Mouse (Mus musculus): Measurements from ENCODE around the gene Slc8b1. TPM values are rescaled to one million over a fixed set of nuclear protein-coding genes. Genes with fewer than 3 reads are reported as not detected.

The Slc8b1 gene
- total and polyA plus RNA-seq, 3 experiments = 2.7 to 5.9 TPM; not detected in 1

- Histone ChIP-seq H3K27me3 (ENCODE audit: control insufficient read depth in 1 of 2, insufficient read depth in 2 of 2, low read length in 2 of 2) (no peaks in the 10 kb centered on the region), H3K79me2 (ENCODE audit: control insufficient read depth, insufficient read depth, low read length, poor library complexity) (peaks cover 3% of the 10 kb centered on the region), H3K9me3 (replicated peaks; ENCODE audit: insufficient read depth, low read length) (no peaks in the 10 kb centered on the region), H3K4me3 (ENCODE audit: control insufficient read depth in 1 of 2, insufficient read depth in 1 of 2, low read depth in 2 of 2, low read length in 2 of 2) (peak overlapping the region; percentile 0 to 29; a peak in 2 of 4 replicates), H3K4me1 (ENCODE audit: control insufficient read depth in 1 of 2, insufficient read depth in 2 of 2, low read length in 2 of 2) (peaks cover 13 to 20% of the 10 kb centered on the region in 2 experiments), H3K9ac (ENCODE audit: control insufficient read depth, low read depth, low read length, poor library complexity, severe bottlenecking) (peak overlapping the region; percentile 42), H3K36me3 (ENCODE audit: control insufficient read depth in 1 of 2, insufficient read depth in 2 of 2, low read length in 2 of 2) (peaks cover 0 to 25% of the 10 kb centered on the region in 2 experiments; a peak in 3 of 4 replicates), H3K27ac (ENCODE audit: control insufficient read depth, low read depth, low read length) (peak overlapping the region; percentile 77)
- DNase-seq (ENCODE audit: low read depth, low spot score) = peak; percentile 90
- TF ChIP-seq RCOR1 (IDR thresholded peaks at IDR 0.05; ENCODE audit: low read depth, low read length) (0 out of 2 replicates have a peak, but pooled peaks have one; percentile 39), SIN3A (IDR thresholded peaks at IDR 0.05; ENCODE audit: low read length) (peak; percentile 88), E2F4 (IDR thresholded peaks at IDR 0.05; ENCODE audit: borderline replicate concordance, low read depth, low read length) (no peak), KAT2A (conservative IDR thresholded peaks at IDR 0.05; ENCODE audit: low read depth, low read length) (no peak), EP300 (IDR thresholded peaks at IDR 0.05; ENCODE audit: low read depth in 1 of 2, low read length in 2 of 2) (peak; percentile 48 to 61), JUND (IDR thresholded peaks at IDR 0.05; ENCODE audit: low read depth, low read length) (no peak), NELFE (IDR thresholded peaks at IDR 0.05; ENCODE audit: low read depth, low read length) (no peak), MYB (IDR thresholded peaks at IDR 0.05; ENCODE audit: low read depth, low read length) (no peak), ETS1 (IDR thresholded peaks at IDR 0.05; ENCODE audit: low read depth, low read length) (peak; percentile 69; the same call in 1 of the 2 replicates), SMC3 (IDR thresholded peaks at IDR 0.05; ENCODE audit: low read depth, low read length) (peak; percentile 44), CHD2 (IDR thresholded peaks at IDR 0.05; ENCODE audit: low read length) (no peak), GATA1 (IDR thresholded peaks at IDR 0.05; ENCODE audit: low read depth, low read length) (peak; percentile 81), POLR2AphosphoS5 (IDR thresholded peaks at IDR 0.05; ENCODE audit: borderline replicate concordance, low read depth, low read length) (no peak), POLR2A (IDR thresholded peaks at IDR 0.05; ENCODE audit: control insufficient read depth in 1 of 2, insufficient read depth in 1 of 2, low read depth in 1 of 2, low read length in 2 of 2, poor library complexity in 1 of 2) (no peak; a peak in 1 of 4 replicates), MEF2A (IDR thresholded peaks at IDR 0.05; ENCODE audit: extremely low read depth, insufficient replicate concordance, low read depth, low read length, poor library complexity, severe bottlenecking) (no peak), UBTF (IDR thresholded peaks at IDR 0.05; ENCODE audit: borderline replicate concordance, insufficient read depth, low read depth, low read length) (no peak), TCF12 (IDR thresholded peaks at IDR 0.05; ENCODE audit: low read depth, low read length) (0 out of 2 replicates have a peak, but pooled peaks have one; percentile 50), ZC3H11A (IDR thresholded peaks at IDR 0.05; ENCODE audit: low read depth, low read length) (peak; percentile 13; the same call in 1 of the 2 replicates), HCFC1 (IDR thresholded peaks at IDR 0.05; ENCODE audit: low read depth, low read length) (no peak; the same call in 1 of the 2 replicates), USF2 (IDR thresholded peaks at IDR 0.05; ENCODE audit: borderline replicate concordance in 1 of 2, insufficient read depth in 1 of 2, low read depth in 1 of 2, low read length in 2 of 2) (no peak), USF1 (IDR thresholded peaks at IDR 0.05; ENCODE audit: low read depth, low read length) (no peak), CHD1 (IDR thresholded peaks at IDR 0.05; ENCODE audit: low read depth, low read length) (no peak), MYC (IDR thresholded peaks at IDR 0.05; ENCODE audit: low read depth, low read length) (peak; percentile 63; the same call in 1 of the 2 replicates), MXI1 (IDR thresholded peaks at IDR 0.05; ENCODE audit: low read depth, low read length) (peak; percentile 80), BHLHE40 (IDR thresholded peaks at IDR 0.05; ENCODE audit: borderline replicate concordance, low read depth, low read length) (peak; percentile 60), RAD21 (IDR thresholded peaks at IDR 0.05; ENCODE audit: low read depth, low read length) (peak; percentile 28; the same call in 1 of the 2 replicates), TBP (IDR thresholded peaks at IDR 0.05; ENCODE audit: low read depth, low read length) (peak; percentile 39; the same call in 1 of the 2 replicates), ZKSCAN1 (IDR thresholded peaks at IDR 0.05; ENCODE audit: low read depth, low read length) (no peak), ELF1 (IDR thresholded peaks at IDR 0.05; ENCODE audit: low read depth, low read length) (no peak), TAL1 (IDR thresholded peaks at IDR 0.05; ENCODE audit: low read length) (peak; percentile 47), ZMIZ1 (IDR thresholded peaks at IDR 0.05; ENCODE audit: low read depth, low read length) (no peak), GABPA (IDR thresholded peaks at IDR 0.05; ENCODE audit: low read depth, low read length) (no peak), MAFK (IDR thresholded peaks at IDR 0.05; ENCODE audit: borderline replicate concordance, low read depth, low read length) (no peak; the same call in 1 of the 2 replicates), MAX (IDR thresholded peaks at IDR 0.05; ENCODE audit: low read length) (no peak; the same call in none of the 2 replicates), NRF1 (IDR thresholded peaks at IDR 0.05; ENCODE audit: insufficient read depth, low read depth, low read length, poor library complexity, severe bottlenecking) (no peak), MAZ (IDR thresholded peaks at IDR 0.05; ENCODE audit: low read depth, low read length) (peak; percentile 25; the same call in 1 of the 2 replicates)
Observed at GRCm38 (mm10) chr5:120577935-120578441, 67.0 kb downstream of the Slc8b1 start.
